Mouse (Mus musculus) embryonic fibroblast, embryonic 13.5 days (primary cell): Measurements from ENCODE around the gene Tenm4.

Source experiments
- CTCF ChIP-seq: IDR thresholded peaks from 2 replicates; pipeline ENCODE4 v1.5.1; 2011; ENCODE audit warnings: mild to moderate bottlenecking, control low read depth, low read length, moderate library complexity, borderline replicate concordance; ENCODE audit not compliant: insufficient read depth
- POLR2A ChIP-seq: IDR thresholded peaks from 2 replicates; pipeline ENCODE4 v1.6.1; 2011; ENCODE audit warnings: low read depth, mild to moderate bottlenecking, control low read depth, low read length, moderate library complexity

DNA sequence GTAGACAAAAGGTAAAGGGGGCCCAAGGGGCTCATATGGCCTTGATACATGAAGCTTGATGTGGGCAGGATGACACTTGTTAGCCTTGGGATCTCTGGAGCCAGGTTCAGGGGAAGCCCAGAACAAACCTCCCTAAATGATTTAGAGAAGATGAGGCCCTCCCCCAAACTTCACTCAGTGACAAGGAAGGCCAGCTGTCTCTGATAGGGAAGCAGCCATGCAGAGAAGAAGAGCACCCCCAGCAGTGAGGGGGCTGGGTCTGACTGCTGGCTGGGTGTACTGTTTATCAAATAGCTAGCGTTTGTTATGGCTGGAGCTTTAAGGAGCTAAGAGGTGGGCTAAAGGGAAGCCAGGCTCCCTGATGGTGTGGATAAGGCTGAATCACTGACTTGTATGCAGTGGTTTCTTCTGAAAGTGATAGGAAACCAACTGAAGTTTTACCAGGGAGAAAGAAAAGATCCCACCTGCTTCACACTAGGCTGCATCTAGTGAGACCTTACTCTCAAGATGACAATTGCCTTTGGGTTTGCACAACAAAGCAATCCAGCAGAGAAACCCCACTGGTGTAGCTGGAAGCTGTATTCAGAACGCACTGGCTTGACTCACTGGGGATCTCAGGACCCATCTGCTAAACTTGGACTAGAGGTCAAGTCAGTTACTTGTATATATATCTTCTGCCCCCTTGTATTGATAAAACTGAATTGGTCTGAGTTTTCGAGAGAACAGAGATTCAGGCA, 392.5 kb downstream of the Tenm4 start:
- TF ChIP-seq CTCF: no peak
- TF ChIP-seq POLR2A: no peak
